Mouse (Mus musculus): ENCODE measurements around the gene Phactr1. TPM values are rescaled to one million over a fixed set of nuclear protein-coding genes. Genes with fewer than 3 reads are reported as not detected.

Phactr1 gene
- polyA plus RNA-seq, 1 experiment from 2014 or later, result 6.4 TPM

- no peak for ATAC-seq (ENCODE audit: insufficient number of reproducible peaks, low FRiP score, low TSS enrichment, low read depth)
- Histone ChIP-seq H3K27me3 (no peaks in the 10 kb centered on the region), H3K9ac (no peak overlapping the region), H3K27ac (no peak overlapping the region), H3K4me2 (no peak overlapping the region), H3K36me3 (no peaks in the 10 kb centered on the region), H3K9me3 (no peaks in the 10 kb centered on the region), H3K4me3 (no peak overlapping the region), H3K4me1 (peaks cover 9% of the 10 kb centered on the region; the same call in 1 of the 2 replicates)
- 68% methylated on average over 16 of the region's 16 CpGs for WGBS
Observed at GRCm38 (mm10) chr13:43122306-43123070, 442.1 kb downstream of the Phactr1 start.

GRCm38 (mm10) chr13:43123895-43124682, 443.7 kb downstream of the Phactr1 start:
- Histone ChIP-seq H3K9ac (no peak overlapping the region), H3K4me2 (no peak overlapping the region), H3K9me3 (no peaks in the 10 kb centered on the region), H3K27ac (no peak overlapping the region), H3K4me1 (peaks cover 9% of the 10 kb centered on the region; the same call in 1 of the 2 replicates), H3K36me3 (no peaks in the 10 kb centered on the region), H3K27me3 (no peaks in the 10 kb centered on the region), H3K4me3 (no peak overlapping the region)
- 48% methylated on average over 17 of the region's 17 CpGs for WGBS
- ATAC-seq (ENCODE audit: insufficient number of reproducible peaks, low FRiP score, low TSS enrichment, low read depth), result no peak

- WGBS, result 45% methylated on average over 2 of the region's 4 CpGs
- no peak overlapping the region for H3K27ac ChIP-seq
- no peak for ATAC-seq (ENCODE audit: insufficient number of reproducible peaks, low FRiP score, low TSS enrichment, low read depth)
Observed at GRCm38 (mm10) chr13:43124683-43125074, 444.3 kb downstream of the Phactr1 start.

GRCm38 (mm10) chr13:43130161-43130560, 449.7 kb downstream of the Phactr1 start:
- Histone ChIP-seq H3K4me3 (no peak overlapping the region), H3K4me2 (no peak overlapping the region), H3K9me3 (no peaks in the 10 kb centered on the region), H3K27ac (no peak overlapping the region), H3K27me3 (no peaks in the 10 kb centered on the region), H3K36me3 (no peaks in the 10 kb centered on the region), H3K9ac (no peak overlapping the region), H3K4me1 (peaks cover 11% of the 10 kb centered on the region; the same call in 1 of the 2 replicates)
- WGBS, result 37% methylated on average over 6 of the region's 6 CpGs
- ATAC-seq (ENCODE audit: insufficient number of reproducible peaks, low FRiP score, low TSS enrichment, low read depth), result no peak

More at GRCm38 (mm10) chr13:43124683-43125074, 444.3 kb downstream of the Phactr1 start:
- H3K4me3 ChIP-seq, result no peak overlapping the region
- H3K4me1 ChIP-seq, result peaks cover 9% of the 10 kb centered on the region; the same call in 1 of the 2 replicates
- H3K4me2 ChIP-seq, result no peak overlapping the region
- H3K9me3 ChIP-seq, result no peaks in the 10 kb centered on the region
- H3K27me3 ChIP-seq, result no peaks in the 10 kb centered on the region
- no peaks in the 10 kb centered on the region for H3K36me3 ChIP-seq
- no peak overlapping the region for H3K9ac ChIP-seq

GRCm38 (mm10) chr13:43131741-43132191, 451.3 kb downstream of the Phactr1 start:
- Histone ChIP-seq H3K4me3 (no peak overlapping the region), H3K4me1 (peaks cover 11% of the 10 kb centered on the region; the same call in 1 of the 2 replicates), H3K36me3 (no peaks in the 10 kb centered on the region), H3K9me3 (no peaks in the 10 kb centered on the region), H3K4me2 (no peak overlapping the region), H3K27me3 (no peaks in the 10 kb centered on the region), H3K27ac (no peak overlapping the region; the same call in 1 of the 2 replicates), H3K9ac (no peak overlapping the region)
- WGBS, result 45% methylated on average over 10 of the region's 10 CpGs
- no peak for ATAC-seq (ENCODE audit: insufficient number of reproducible peaks, low FRiP score, low TSS enrichment, low read depth)

- no peaks in the 10 kb centered on the region for H3K36me3 ChIP-seq
- no peak overlapping the region for H3K27ac ChIP-seq
- peaks cover 11% of the 10 kb centered on the region; the same call in 1 of the 2 replicates for H3K4me1 ChIP-seq
- no peak overlapping the region for H3K4me2 ChIP-seq
- no peaks in the 10 kb centered on the region for H3K9me3 ChIP-seq
- H3K4me3 ChIP-seq, result no peak overlapping the region
- no peak overlapping the region for H3K9ac ChIP-seq
- no peaks in the 10 kb centered on the region for H3K27me3 ChIP-seq
- WGBS, result 83% methylated on average over 9 of the region's 9 CpGs
- no peak for ATAC-seq (ENCODE audit: insufficient number of reproducible peaks, low FRiP score, low TSS enrichment, low read depth)
Observed at GRCm38 (mm10) chr13:43132859-43133258, 452.4 kb downstream of the Phactr1 start.

GRCm38 (mm10) chr13:43133400-43133799, 453.0 kb downstream of the Phactr1 start:
- Histone ChIP-seq H3K27me3 (no peaks in the 10 kb centered on the region), H3K36me3 (no peaks in the 10 kb centered on the region), H3K4me1 (peaks cover 11% of the 10 kb centered on the region; the same call in 1 of the 2 replicates), H3K4me2 (no peak overlapping the region), H3K9me3 (no peaks in the 10 kb centered on the region), H3K4me3 (no peak overlapping the region), H3K27ac (no peak overlapping the region), H3K9ac (no peak overlapping the region)
- WGBS, result 64% methylated on average over 7 of the region's 7 CpGs
- no peak for ATAC-seq (ENCODE audit: insufficient number of reproducible peaks, low FRiP score, low TSS enrichment, low read depth)

GRCm38 (mm10) chr13:43134468-43134867, 454.0 kb downstream of the Phactr1 start:
- no peak for ATAC-seq (ENCODE audit: insufficient number of reproducible peaks, low FRiP score, low TSS enrichment, low read depth)
- peaks cover 11% of the 10 kb centered on the region; the same call in 1 of the 2 replicates for H3K4me1 ChIP-seq
- H3K9ac ChIP-seq, result no peak overlapping the region
- H3K4me3 ChIP-seq, result no peak overlapping the region
- no peaks in the 10 kb centered on the region for H3K36me3 ChIP-seq
- WGBS, result 43% methylated on average over 4 of the region's 4 CpGs
- H3K27me3 ChIP-seq, result no peaks in the 10 kb centered on the region
- H3K4me2 ChIP-seq, result no peak overlapping the region
- H3K27ac ChIP-seq, result no peak overlapping the region
- H3K9me3 ChIP-seq, result no peaks in the 10 kb centered on the region

- no peak overlapping the region for H3K27ac ChIP-seq
- H3K9ac ChIP-seq, result no peak overlapping the region
- H3K4me2 ChIP-seq, result no peak overlapping the region
- no peaks in the 10 kb centered on the region for H3K9me3 ChIP-seq
- H3K4me1 ChIP-seq, result no peaks in the 10 kb centered on the region
- no peak for ATAC-seq (ENCODE audit: insufficient number of reproducible peaks, low FRiP score, low TSS enrichment, low read depth)
- no peak overlapping the region for H3K4me3 ChIP-seq
- H3K36me3 ChIP-seq, result peaks cover under 1% of the 10 kb centered on the region; the same call in 1 of the 2 replicates
- 66% methylated on average over 7 of the region's 7 CpGs for WGBS
- no peaks in the 10 kb centered on the region for H3K27me3 ChIP-seq
Observed at GRCm38 (mm10) chr13:43144720-43145418, 464.4 kb downstream of the Phactr1 start.

- ATAC-seq (ENCODE audit: insufficient number of reproducible peaks, low FRiP score, low TSS enrichment, low read depth), result no peak
- H3K4me3 ChIP-seq, result no peak overlapping the region
- H3K9ac ChIP-seq, result no peak overlapping the region
- peaks cover 10% of the 10 kb centered on the region for H3K36me3 ChIP-seq
- 39% methylated on average over 8 of the region's 8 CpGs for WGBS
- no peak overlapping the region for H3K4me2 ChIP-seq
- H3K9me3 ChIP-seq, result no peaks in the 10 kb centered on the region
- H3K27me3 ChIP-seq, result no peaks in the 10 kb centered on the region
- no peaks in the 10 kb centered on the region for H3K4me1 ChIP-seq
- H3K27ac ChIP-seq, result no peak overlapping the region
Observed at GRCm38 (mm10) chr13:43146515-43147258, 466.3 kb downstream of the Phactr1 start.

- Histone ChIP-seq H3K36me3 (peaks cover 20% of the 10 kb centered on the region), H3K4me3 (no peak overlapping the region), H3K9me3 (no peaks in the 10 kb centered on the region), H3K4me2 (no peak overlapping the region), H3K27ac (no peak overlapping the region), H3K27me3 (no peaks in the 10 kb centered on the region), H3K9ac (no peak overlapping the region), H3K4me1 (no peaks in the 10 kb centered on the region)
- ATAC-seq (ENCODE audit: insufficient number of reproducible peaks, low FRiP score, low TSS enrichment, low read depth), result no peak
- 53% methylated on average over 4 of the region's 4 CpGs for WGBS
Observed at GRCm38 (mm10) chr13:43148692-43149091, 468.3 kb downstream of the Phactr1 start.
